Mouse (Mus musculus) erythroblast, embryonic 14.5 days (primary cell): ENCODE results near the gene Noxred1.

Experiments used
- GATA1 ChIP-seq: IDR thresholded peaks from 2 replicates; pipeline ENCODE4 v1.6.1; 2012; ENCODE audit warnings: low read length, inconsistent platforms, mixed read lengths
- TAL1 ChIP-seq: IDR thresholded peaks from 3 replicates; pipeline ENCODE4 v1.6.1; 2012; ENCODE audit warnings: low read length, inconsistent platforms, mixed read lengths

DNA sequence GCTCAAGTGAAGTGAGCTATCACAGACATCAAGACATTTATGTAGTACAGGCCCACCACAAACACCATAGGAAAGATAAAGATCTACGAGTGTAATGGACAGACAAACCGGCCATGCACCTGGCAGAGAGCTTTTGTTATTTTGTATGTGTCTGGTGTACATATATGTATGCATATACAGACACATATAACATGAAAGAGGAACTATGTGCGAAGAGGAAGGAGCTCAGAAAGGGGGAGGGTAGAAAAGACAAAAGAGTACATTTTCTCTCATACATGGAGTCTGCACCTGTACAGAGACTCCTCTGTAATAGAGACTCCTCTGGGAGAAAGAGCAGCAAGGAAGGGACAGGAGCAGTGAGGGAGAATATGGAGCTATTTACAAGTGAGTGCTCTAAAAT lies 45.5 kb downstream of the Noxred1 start:
- TF ChIP-seq GATA1 (no peak), TAL1 (no peak)
